Mouse (Mus musculus) telencephalon, adult 2 months (tissue): ENCODE data around the gene Slc32a1.

Experiments used
- DNase-seq: peaks from one replicate; pipeline ENCODE4 v3.0.0-alpha.2; 2011; ENCODE audit warnings: low read depth, low spot score

Gene Slc32a1

GRCm38 (mm10) chr2:158610488-158611325 lies at the start of gene Slc32a1:
TSS of gene Slc32a1 (plus strand) at chr2:158610767.
- DNase-seq, result no peak

GRCm38 (mm10) chr2:158560801-158561200 lies 49.8 kb upstream of the Slc32a1 start:
- DNase-seq, result no peak

- no peak for DNase-seq
These were observed 49.0 kb upstream of the Slc32a1 start for GRCm38 (mm10) chr2:158561371-158562144.

DNA sequence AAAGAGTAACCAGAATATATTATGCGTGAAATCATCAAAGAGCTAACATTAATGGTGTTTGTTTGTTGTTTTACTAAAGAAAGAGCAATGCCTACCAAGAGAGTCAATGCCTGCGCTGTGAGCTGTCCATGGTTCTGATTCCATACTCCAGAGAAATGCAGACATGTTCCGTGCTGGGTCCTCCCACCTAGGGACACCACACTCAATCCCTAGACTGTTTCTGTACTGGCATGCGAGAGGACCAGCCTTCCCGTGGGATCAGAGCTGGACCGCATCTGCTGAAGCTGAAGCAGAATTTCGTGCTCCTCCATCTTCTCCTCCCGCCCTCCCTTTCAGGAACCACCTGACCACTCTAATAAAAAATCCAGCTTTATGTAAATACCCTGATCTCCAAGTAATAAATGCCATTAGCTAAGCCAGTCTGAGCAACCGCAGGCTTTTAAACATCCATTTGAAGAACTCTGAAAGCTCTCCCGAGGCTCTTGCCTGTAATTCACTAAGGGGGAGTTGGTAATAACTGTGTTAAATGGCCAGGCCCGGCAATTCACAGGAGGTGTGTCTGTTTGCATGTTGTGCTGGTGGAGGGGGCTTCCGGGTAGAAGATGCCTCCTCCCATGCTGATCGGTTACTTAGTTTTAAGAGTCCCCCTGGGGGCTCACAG lies 40.0 kb upstream of the Slc32a1 start:
- DNase-seq, result no peak

GRCm38 (mm10) chr2:158579979-158580378 lies 30.6 kb upstream of the Slc32a1 start:
- DNase-seq, result no peak

- DNase-seq, result no peak
These were observed 25.8 kb upstream of the Slc32a1 start for GRCm38 (mm10) chr2:158584621-158585358.

- no peak for DNase-seq
These were observed 21.9 kb upstream of the Slc32a1 start for GRCm38 (mm10) chr2:158588524-158589271.

GRCm38 (mm10) chr2:158590495-158590894 lies 20.1 kb upstream of the Slc32a1 start:
- no peak for DNase-seq

- DNase-seq, result no peak
These were observed 19.3 kb upstream of the Slc32a1 start for GRCm38 (mm10) chr2:158591286-158591685.

- DNase-seq, result no peak
These were observed 17.2 kb upstream of the Slc32a1 start for GRCm38 (mm10) chr2:158593371-158593770.

DNA sequence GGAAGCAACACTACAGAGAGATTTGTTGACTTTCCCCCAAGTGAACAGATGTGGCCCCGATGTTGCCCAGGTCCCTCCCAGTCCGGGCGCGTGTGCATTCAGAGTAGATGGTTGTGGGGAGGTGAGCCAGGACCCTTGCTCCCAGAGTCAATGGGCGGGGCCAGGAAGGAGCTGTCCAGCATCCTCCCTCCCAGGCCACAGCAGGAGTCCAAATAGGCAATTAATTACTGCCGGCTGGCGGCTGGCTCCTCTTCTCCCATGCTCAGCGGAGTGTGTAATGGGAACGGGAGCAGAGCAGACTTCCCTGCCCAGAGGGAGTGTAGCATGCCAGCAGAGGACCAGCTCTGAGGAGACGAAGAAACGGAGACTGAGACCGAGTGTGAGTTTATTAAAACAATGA lies 15.5 kb upstream of the Slc32a1 start:
- DNase-seq, result no peak

DNA sequence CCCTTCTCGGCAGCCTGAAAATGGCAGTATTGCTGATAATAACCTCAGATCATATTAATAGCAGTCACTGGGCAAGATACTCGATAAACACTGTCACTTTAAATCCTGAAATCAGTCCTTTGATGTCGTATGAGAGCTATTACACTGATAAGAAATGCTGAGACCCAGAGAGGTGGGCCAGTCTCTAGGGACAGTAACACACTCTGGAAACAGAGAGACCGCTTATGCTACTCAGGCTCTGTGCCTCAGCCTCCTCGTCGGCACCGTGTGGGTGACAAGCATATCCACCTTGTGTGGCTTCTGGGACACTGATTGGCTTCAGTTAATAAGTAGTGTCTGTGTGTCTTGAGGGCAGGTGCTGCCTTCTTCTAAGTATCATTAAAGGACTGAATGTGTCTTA lies 15.0 kb upstream of the Slc32a1 start:
- no peak for DNase-seq

DNA sequence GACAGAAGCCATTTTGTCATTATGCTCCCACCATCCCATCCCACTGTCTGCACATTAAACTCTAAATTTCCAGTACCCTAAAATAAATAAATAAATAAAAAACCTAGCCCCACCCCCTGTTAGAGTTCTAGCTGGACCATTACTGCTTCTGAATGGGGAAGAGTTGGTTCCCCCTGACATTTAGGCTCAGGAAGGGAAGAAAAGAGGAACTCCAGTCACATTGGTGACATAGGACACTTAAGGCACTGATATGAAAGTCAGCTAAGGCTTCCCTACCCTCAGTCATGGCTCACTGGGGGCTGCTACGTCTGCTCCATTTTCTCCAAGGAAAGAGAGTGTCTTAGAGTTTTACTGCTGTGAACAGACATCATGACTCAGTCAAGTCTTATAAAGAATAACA lies 13.8 kb upstream of the Slc32a1 start:
- DNase-seq, result no peak

DNA sequence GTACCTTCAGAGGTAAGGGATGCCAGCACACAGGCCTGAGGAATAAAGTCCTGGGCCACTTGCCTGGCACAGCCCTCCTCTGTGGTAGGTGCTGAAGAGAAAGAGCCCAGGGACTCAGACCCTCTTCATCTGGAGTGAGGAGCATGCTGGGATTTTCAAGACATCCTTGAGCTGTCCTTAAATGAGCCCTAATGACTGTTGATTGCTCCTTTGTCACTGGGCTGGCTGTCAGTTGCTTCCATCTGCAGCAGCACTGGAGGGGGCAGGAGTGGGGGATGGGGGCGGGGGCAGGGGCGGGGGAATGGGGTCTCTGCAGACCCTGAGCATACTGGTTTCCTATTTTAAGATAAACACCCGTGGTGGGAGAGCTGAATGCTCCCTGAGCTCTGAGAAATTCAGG lies 10.1 kb upstream of the Slc32a1 start:
- DNase-seq, result no peak

- DNase-seq, result no peak
These were observed 9.2 kb upstream of the Slc32a1 start for GRCm38 (mm10) chr2:158601326-158601725.

DNA sequence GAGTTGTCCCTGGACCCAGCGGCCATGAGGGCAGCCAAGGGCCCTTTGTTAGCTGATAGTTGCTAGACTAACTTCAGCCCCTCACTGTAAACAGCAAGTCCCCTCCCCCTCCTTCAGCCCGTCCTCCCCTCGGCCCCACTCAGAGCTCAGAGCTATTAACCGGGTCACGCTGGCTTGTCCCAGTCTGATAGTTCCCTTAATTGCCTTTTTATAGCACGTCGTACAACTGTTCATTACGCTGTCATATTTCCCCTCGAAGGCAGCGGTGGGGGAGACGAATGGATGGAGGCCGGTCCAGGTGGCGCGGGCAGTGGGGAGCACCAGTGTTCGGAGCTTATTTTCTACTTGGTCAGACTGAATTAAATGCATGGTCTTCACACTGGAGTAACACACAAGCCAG lies 7.9 kb upstream of the Slc32a1 start:
- no peak for DNase-seq

GRCm38 (mm10) chr2:158606511-158606964 lies 4.0 kb upstream of the Slc32a1 start:
- no peak for DNase-seq

- DNase-seq, result no peak
These were observed 886 bp upstream of the Slc32a1 start for GRCm38 (mm10) chr2:158609681-158610080.

DNA sequence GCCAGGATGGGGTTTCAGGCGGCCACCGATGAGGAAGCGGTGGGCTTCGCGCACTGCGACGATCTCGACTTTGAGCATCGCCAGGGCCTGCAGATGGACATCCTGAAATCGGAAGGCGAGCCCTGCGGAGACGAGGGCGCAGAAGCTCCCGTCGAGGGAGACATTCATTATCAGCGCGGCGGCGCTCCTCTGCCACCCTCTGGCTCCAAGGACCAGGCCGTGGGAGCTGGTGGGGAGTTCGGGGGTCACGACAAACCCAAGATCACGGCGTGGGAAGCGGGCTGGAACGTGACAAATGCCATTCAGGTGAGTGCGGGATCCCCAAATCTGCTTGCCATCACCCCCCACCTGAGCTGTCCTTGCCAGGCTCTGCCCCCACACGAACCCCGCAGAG lies 756 bp downstream of the Slc32a1 start:
- DNase-seq, result no peak

DNA sequence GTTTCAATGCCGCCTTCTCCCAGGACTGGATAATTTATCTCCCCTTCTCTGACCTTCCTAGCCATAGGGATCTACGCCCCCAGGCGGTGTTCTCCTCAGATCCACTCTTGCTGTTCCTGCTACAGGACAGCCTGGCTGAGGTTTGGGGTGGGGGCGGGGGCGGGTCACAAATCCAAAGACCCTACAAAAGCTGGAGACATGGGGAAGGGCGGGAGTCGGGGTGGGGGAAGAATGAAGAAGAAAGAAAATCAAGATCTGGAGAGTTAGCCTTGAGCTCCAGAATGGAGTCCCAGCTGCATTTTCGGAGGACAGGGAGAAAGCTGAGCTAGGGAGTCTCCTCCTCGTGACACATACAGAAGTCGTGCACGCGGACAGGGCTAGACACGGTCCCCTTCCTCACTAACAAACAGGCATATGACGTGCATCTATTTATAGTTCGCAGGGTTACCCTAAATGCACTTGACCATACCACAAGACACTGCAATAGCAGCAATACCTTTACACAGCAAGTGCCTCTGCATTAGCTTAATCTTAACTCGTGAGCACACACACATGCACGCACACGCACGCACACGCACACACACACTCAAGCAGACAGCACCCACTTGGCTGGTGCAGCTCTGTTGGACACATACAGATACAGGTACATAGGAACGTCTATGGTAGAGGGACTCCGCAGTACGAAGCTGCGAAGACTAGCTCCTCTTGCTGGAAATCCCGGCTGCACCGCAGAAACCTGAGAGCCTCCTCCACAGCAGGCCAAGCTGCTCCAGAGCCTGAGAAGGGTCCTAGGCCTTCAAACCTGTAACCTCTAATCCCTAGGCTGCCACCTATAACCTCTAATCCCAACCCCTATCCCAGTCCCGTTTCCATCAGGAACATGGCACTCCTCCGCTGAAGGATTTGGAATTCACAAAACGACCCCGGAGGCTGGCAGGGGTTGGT lies 1.4 kb downstream of the Slc32a1 start:
- no peak for DNase-seq
